Mouse (Mus musculus) hindbrain, embryonic 16.5 days (tissue): ENCODE measurements at regions not wholly inside any gene's neighbourhood (a gene's known extent, or its start where the extent isn't known, plus 50 kb on each side); places are given as distances from the start of the nearest gene placed in this dataset.

Experiments used
- ATAC-seq: fragments of 200-750 bp; cut with Nextera tagmentation; 2 replicates; pipeline ENCODE4 v1.8.0; 2017; ENCODE audit warnings: moderate TSS enrichment, moderate library complexity
- H3K27ac ChIP-seq: fragments of 300-500 bp; sonication (generic); 2 replicates; pipeline ENCODE4 v1.5.1; 2014; ENCODE audit warnings: low read depth, mild to moderate bottlenecking, control low read depth, low read length, moderate library complexity
- H3K27me3 ChIP-seq: fragments of 300-500 bp; sonication (generic); replicated peaks from 2 replicates; pipeline ENCODE4 v1.6.1; 2014; ENCODE audit warnings: low read length; ENCODE audit not compliant: control insufficient read depth, insufficient read depth
- H3K36me3 ChIP-seq: fragments of 300-500 bp; sonication (generic); 2 replicates; pipeline ENCODE4 v1.6.1; 2014; ENCODE audit warnings: mild to moderate bottlenecking, low read length, moderate library complexity, mixed read lengths; ENCODE audit not compliant: control insufficient read depth, insufficient read depth
- H3K4me1 ChIP-seq: fragments of 300-500 bp; sonication (generic); 2 replicates; pipeline ENCODE4 v1.6.1; 2014; ENCODE audit warnings: low read depth, low read length; ENCODE audit not compliant: control insufficient read depth, insufficient read depth
- H3K4me2 ChIP-seq: fragments of 300-500 bp; sonication (generic); 2 replicates; pipeline ENCODE4 v1.6.1; 2014; ENCODE audit warnings: mild to moderate bottlenecking, low read length, control low read depth, moderate library complexity
- H3K4me3 ChIP-seq: fragments of 300-500 bp; sonication (generic); 2 replicates; pipeline ENCODE4 v1.5.1; 2014; ENCODE audit warnings: mild to moderate bottlenecking, low read length, control low read depth, moderate library complexity
- H3K9ac ChIP-seq: fragments of 300-500 bp; sonication (generic); 2 replicates; pipeline ENCODE4 v1.6.1; 2014; ENCODE audit warnings: low read depth, mild to moderate bottlenecking, control low read depth, low read length, moderate library complexity
- H3K9me3 ChIP-seq: fragments of 300-500 bp; sonication (generic); 2 replicates; pipeline ENCODE4 v1.6.1; 2014; ENCODE audit warnings: mild to moderate bottlenecking, low read length, moderate library complexity; ENCODE audit not compliant: control insufficient read depth
- WGBS: fragments of 180-500 bp; shearing (Covaris S2); extraction: QIAGEN DNeasy Blood & Tissue Kit; methylation state at CpG from one replicate; pipeline ENCODE4 v1.1.7; 2014; 5-methylcytosine and 5-hydroxymethylcytosine counted together

DNA sequence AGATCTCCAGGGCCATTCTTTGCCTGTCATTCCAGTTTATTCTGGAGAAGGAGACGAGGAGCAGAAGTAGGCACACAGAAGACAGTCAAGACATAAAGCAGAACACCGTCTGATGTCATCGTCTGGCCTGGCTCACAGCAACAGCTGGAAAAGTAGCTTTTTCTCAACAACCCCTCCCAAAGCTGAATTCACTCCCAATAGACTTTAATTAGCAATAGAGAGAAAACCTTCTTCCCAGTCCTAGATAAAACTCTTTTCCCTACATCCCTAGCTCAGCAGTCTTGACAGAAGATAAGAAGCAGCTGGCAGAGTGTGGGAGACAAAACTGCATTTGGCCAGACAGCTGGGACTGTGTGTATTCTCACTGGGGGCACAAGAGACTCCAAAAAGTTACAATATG is 59.3 kb upstream of the C1qtnf7 start:
- no peak for ATAC-seq

DNA sequence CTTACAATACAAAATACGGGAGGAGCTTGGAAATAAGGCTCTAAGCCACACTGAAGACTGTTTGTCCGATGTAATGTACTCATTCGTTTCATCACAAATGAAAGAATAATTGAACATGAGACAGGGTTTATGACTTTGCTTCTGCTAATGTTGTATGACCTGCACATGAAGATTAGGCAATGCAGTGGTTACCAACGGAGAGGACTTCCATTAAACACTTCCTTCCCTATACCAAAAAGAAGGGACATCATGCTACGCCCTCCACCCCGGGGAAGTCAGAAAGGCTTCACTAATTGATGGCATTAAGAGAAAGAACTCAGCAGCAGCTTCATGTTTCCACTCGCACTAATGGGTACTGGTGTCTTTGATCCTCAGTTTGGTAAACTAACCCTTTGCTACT is 57.6 kb upstream of the C1qtnf7 start:
- no peak overlapping the region for H3K4me3 ChIP-seq
- H3K27ac ChIP-seq, result no peak overlapping the region
- no peak for ATAC-seq
- H3K36me3 ChIP-seq, result no peaks in the 10 kb centered on the region
- no peaks in the 10 kb centered on the region for H3K9me3 ChIP-seq
- no peaks in the 10 kb centered on the region for H3K4me1 ChIP-seq
- H3K27me3 ChIP-seq, result no peaks in the 10 kb centered on the region
- WGBS, result 90% methylated on average over 7 of the region's 7 CpGs
- H3K4me2 ChIP-seq, result no peak overlapping the region
- H3K9ac ChIP-seq, result no peak overlapping the region

More for the DNA sequence above, 59.3 kb upstream of the C1qtnf7 start:
- H3K4me1 ChIP-seq, result no peaks in the 10 kb centered on the region
- H3K9me3 ChIP-seq, result no peaks in the 10 kb centered on the region
- no peaks in the 10 kb centered on the region for H3K36me3 ChIP-seq
- no peak overlapping the region for H3K4me3 ChIP-seq
- no peak overlapping the region for H3K27ac ChIP-seq
- no peak overlapping the region for H3K4me2 ChIP-seq
- no peak overlapping the region for H3K9ac ChIP-seq
- no peaks in the 10 kb centered on the region for H3K27me3 ChIP-seq
- WGBS, result 83% methylated on average over 3 of the region's 3 CpGs

- no peaks in the 10 kb centered on the region for H3K9me3 ChIP-seq
- no peak overlapping the region for H3K27ac ChIP-seq
- no peak overlapping the region for H3K4me2 ChIP-seq
- WGBS, result 89% methylated on average over 1 of the region's 1 CpGs
- no peaks in the 10 kb centered on the region for H3K36me3 ChIP-seq
- no peaks in the 10 kb centered on the region for H3K4me1 ChIP-seq
- no peak for ATAC-seq
- no peaks in the 10 kb centered on the region for H3K27me3 ChIP-seq
- no peak overlapping the region for H3K9ac ChIP-seq
- no peak overlapping the region for H3K4me3 ChIP-seq
Measured at GRCm38 (mm10) chr5:43461987-43462715, 53.2 kb upstream of the C1qtnf7 start.
